Mouse (Mus musculus) ES-Bruce4 (cell line): ENCODE data around the gene Aplf.
"Not testable (repeated sequence)": the region's sequence is repeated elsewhere in the genome, so short reads cannot be mapped to it uniquely, and the experiment has no call there.

Source experiments
- CTCF ChIP-seq: IDR thresholded peaks from one replicate; pipeline ENCODE4 v1.8.1; 2011; ENCODE audit warnings: low read depth, low read length
- POLR2A ChIP-seq: IDR thresholded peaks from one replicate; pipeline ENCODE4 v1.8.1; 2011; ENCODE audit warnings: low read length; ENCODE audit not compliant: insufficient read depth

DNA sequence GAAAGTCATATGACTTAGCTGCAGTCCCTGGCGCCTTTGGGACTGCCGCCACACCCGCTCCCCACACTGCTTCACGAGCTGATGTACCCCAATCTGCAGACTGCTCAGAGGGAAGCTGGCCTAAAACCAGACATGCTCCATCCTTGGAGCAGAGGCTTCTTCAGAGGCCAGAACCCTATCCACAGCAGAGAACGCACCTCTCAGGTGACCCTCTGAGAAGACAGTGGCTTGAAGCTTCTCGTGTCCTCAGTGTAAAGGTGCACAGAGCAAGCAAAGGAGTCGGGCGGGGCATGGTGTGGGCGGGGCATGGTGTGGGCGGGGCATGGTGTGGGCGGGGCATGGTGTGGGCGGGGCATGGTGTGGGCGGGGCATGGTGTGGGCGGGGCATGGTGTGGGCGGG is 43.1 kb downstream of the Aplf start:
- TF ChIP-seq CTCF, POLR2A: not testable (repeated sequence)
